Mouse (Mus musculus) B cell, adult 2 months (primary cell): ENCODE measurements around the gene Vmn1r42.
"Not testable (repeated sequence)": the region's sequence is repeated elsewhere in the genome, so short reads cannot be mapped to it uniquely, and the experiment has no call there.

Source experiments
- DNase-seq, 2 experiments: peaks; one replicate each; pipeline ENCODE4 v3.0.0; 2022

Gene Vmn1r42

GRCm38 (mm10) chr6:89876313-89876712 is at the start of gene Vmn1r42, which contains the start of gene Vmn1r43:
Gene Vmn1r42 (minus strand): TSS chr6:89876413.
Gene Vmn1r43 (minus strand): TSS chr6:89876413.
- not testable (repeated sequence) for DNase-seq

- DNase-seq: no peak
These were observed 7.6 kb upstream of the Vmn1r42 start for GRCm38 (mm10) chr6:89883812-89884211.

- no peak for DNase-seq
These were observed 7.1 kb upstream of the Vmn1r42 start, which contains the start of gene Vmn1r44 for GRCm38 (mm10) chr6:89883360-89883759. Gene Vmn1r44 (plus strand): TSS chr6:89883660.

GRCm38 (mm10) chr6:89880867-89881266 is 4.7 kb upstream of the Vmn1r42 start:
- no peak for DNase-seq

- DNase-seq: no peak
These were observed 750 bp upstream of the Vmn1r42 start for GRCm38 (mm10) chr6:89876963-89877362.

- no peak for DNase-seq
These were observed 8.2 kb downstream of the Vmn1r42 start for GRCm38 (mm10) chr6:89867976-89868375.

GRCm38 (mm10) chr6:89867276-89867675 is 8.9 kb downstream of the Vmn1r42 start:
- no peak for DNase-seq

GRCm38 (mm10) chr6:89863792-89864191 is 12.4 kb downstream of the Vmn1r42 start:
- DNase-seq: no peak

GRCm38 (mm10) chr6:89859839-89860238 is 16.4 kb downstream of the Vmn1r42 start:
- no peak for DNase-seq

- DNase-seq: no peak
These were observed 18.7 kb downstream of the Vmn1r42 start for GRCm38 (mm10) chr6:89857552-89857951.
